Mouse (Mus musculus): ENCODE measurements around the gene Dmc1. TPM values are rescaled to one million over a fixed set of nuclear protein-coding genes. Genes with fewer than 3 reads are reported as not detected.

The Dmc1 gene
- polyA plus RNA-seq, 1 experiment from 2014 or later = 0.99 TPM

- Histone ChIP-seq H3K4me2 (ENCODE audit: low read length) (no peak overlapping the region), H3K36me3 (ENCODE audit: control insufficient read depth, insufficient read depth, low read length) (no peaks in the 10 kb centered on the region), H3K4me1 (ENCODE audit: control insufficient read depth, insufficient read depth, low read depth, low read length) (no peaks in the 10 kb centered on the region), H3K27me3 (replicated peaks; ENCODE audit: control insufficient read depth, insufficient read depth, low read length) (no peaks in the 10 kb centered on the region), H3K27ac (ENCODE audit: low read depth, low read length) (no peak overlapping the region), H3K9ac (ENCODE audit: low read depth, low read length) (no peak overlapping the region), H3K4me3 (ENCODE audit: low read length) (no peak overlapping the region), H3K9me3 (ENCODE audit: control insufficient read depth, low read length) (no peaks in the 10 kb centered on the region)
- no peak for ATAC-seq
- WGBS = 68% methylated on average over 6 of the region's 6 CpGs
Observed at GRCm38 (mm10) chr15:79577671-79578426, 27.1 kb downstream of the Dmc1 start.

DNA sequence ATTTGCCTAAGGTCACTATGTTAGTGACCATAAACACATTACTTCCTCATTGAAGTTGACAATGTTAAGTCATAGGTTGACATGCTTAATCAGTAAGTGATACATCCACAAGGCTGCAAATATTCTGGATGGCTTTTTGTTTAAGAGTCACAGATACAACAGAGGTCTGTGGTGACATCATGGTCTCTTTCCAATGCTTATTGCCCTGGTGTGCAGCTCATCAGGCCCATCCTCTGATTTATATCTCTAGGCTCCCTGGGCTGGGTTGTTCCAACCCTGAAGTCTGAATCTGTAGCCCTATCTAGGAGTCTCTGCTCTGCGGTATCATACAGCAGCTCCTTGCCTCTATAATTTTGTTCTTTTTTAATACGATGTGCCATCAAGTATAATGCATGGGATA is 28.0 kb downstream of the Dmc1 start:
- Histone ChIP-seq H3K4me2 (ENCODE audit: low read length) (no peak overlapping the region), H3K4me3 (ENCODE audit: low read length) (no peak overlapping the region), H3K36me3 (ENCODE audit: control insufficient read depth, insufficient read depth, low read length) (no peaks in the 10 kb centered on the region), H3K9ac (ENCODE audit: low read depth, low read length) (no peak overlapping the region), H3K9me3 (ENCODE audit: control insufficient read depth, low read length) (no peaks in the 10 kb centered on the region), H3K27ac (ENCODE audit: low read depth, low read length) (no peak overlapping the region), H3K4me1 (ENCODE audit: control insufficient read depth, insufficient read depth, low read depth, low read length) (no peaks in the 10 kb centered on the region), H3K27me3 (replicated peaks; ENCODE audit: control insufficient read depth, insufficient read depth, low read length) (no peaks in the 10 kb centered on the region)
- no peak for ATAC-seq
- WGBS = 88% methylated on average over 2 of the region's 2 CpGs

- no peaks in the 10 kb centered on the region for H3K36me3 ChIP-seq (ENCODE audit: control insufficient read depth, insufficient read depth, low read length)
- no peaks in the 10 kb centered on the region for H3K9me3 ChIP-seq (ENCODE audit: control insufficient read depth, low read length)
- no peak overlapping the region for H3K27ac ChIP-seq (ENCODE audit: low read depth, low read length)
- no peak overlapping the region for H3K4me3 ChIP-seq (ENCODE audit: low read length)
- H3K27me3 ChIP-seq (replicated peaks; ENCODE audit: control insufficient read depth, insufficient read depth, low read length) = no peaks in the 10 kb centered on the region
- H3K4me2 ChIP-seq (ENCODE audit: low read length) = no peak overlapping the region
- 79% methylated on average over 1 of the region's 1 CpGs for WGBS
- no peak overlapping the region for H3K9ac ChIP-seq (ENCODE audit: low read depth, low read length)
- ATAC-seq = no peak
- H3K4me1 ChIP-seq (ENCODE audit: control insufficient read depth, insufficient read depth, low read depth, low read length) = no peaks in the 10 kb centered on the region
Observed at GRCm38 (mm10) chr15:79575543-79576222, 29.2 kb downstream of the Dmc1 start.

GRCm38 (mm10) chr15:79562417-79562816 is 42.5 kb downstream of the Dmc1 start:
- no peaks in the 10 kb centered on the region for H3K36me3 ChIP-seq (ENCODE audit: control insufficient read depth, insufficient read depth, low read length)
- no peak overlapping the region for H3K4me3 ChIP-seq (ENCODE audit: low read length)
- ATAC-seq = no peak
- H3K27ac ChIP-seq (ENCODE audit: low read depth, low read length) = no peak overlapping the region
- H3K4me1 ChIP-seq (ENCODE audit: control insufficient read depth, insufficient read depth, low read depth, low read length) = no peaks in the 10 kb centered on the region
- H3K9me3 ChIP-seq (ENCODE audit: control insufficient read depth, low read length) = no peaks in the 10 kb centered on the region
- H3K27me3 ChIP-seq (replicated peaks; ENCODE audit: control insufficient read depth, insufficient read depth, low read length) = no peaks in the 10 kb centered on the region
- WGBS = 85% methylated on average over 9 of the region's 9 CpGs
- no peak overlapping the region for H3K4me2 ChIP-seq (ENCODE audit: low read length)
- H3K9ac ChIP-seq (ENCODE audit: low read depth, low read length) = no peak overlapping the region

GRCm38 (mm10) chr15:79559649-79560048 is 45.3 kb downstream of the Dmc1 start:
- Histone ChIP-seq H3K9ac (ENCODE audit: low read depth, low read length) (no peak overlapping the region), H3K36me3 (ENCODE audit: control insufficient read depth, insufficient read depth, low read length) (no peaks in the 10 kb centered on the region), H3K9me3 (ENCODE audit: control insufficient read depth, low read length) (no peaks in the 10 kb centered on the region), H3K27me3 (replicated peaks; ENCODE audit: control insufficient read depth, insufficient read depth, low read length) (no peaks in the 10 kb centered on the region), H3K27ac (ENCODE audit: low read depth, low read length) (no peak overlapping the region), H3K4me3 (ENCODE audit: low read length) (no peak overlapping the region), H3K4me2 (ENCODE audit: low read length) (no peak overlapping the region), H3K4me1 (ENCODE audit: control insufficient read depth, insufficient read depth, low read depth, low read length) (no peaks in the 10 kb centered on the region)
- no peak for ATAC-seq
- WGBS = 74% methylated on average over 3 of the region's 3 CpGs

- ATAC-seq = no peak
- Histone ChIP-seq H3K9me3 (ENCODE audit: control insufficient read depth, low read length) (no peaks in the 10 kb centered on the region), H3K36me3 (ENCODE audit: control insufficient read depth, insufficient read depth, low read length) (no peaks in the 10 kb centered on the region), H3K4me2 (ENCODE audit: low read length) (no peak overlapping the region), H3K9ac (ENCODE audit: low read depth, low read length) (no peak overlapping the region), H3K27ac (ENCODE audit: low read depth, low read length) (no peak overlapping the region), H3K4me1 (ENCODE audit: control insufficient read depth, insufficient read depth, low read depth, low read length) (no peaks in the 10 kb centered on the region; the same call in 1 of the 2 replicates), H3K27me3 (replicated peaks; ENCODE audit: control insufficient read depth, insufficient read depth, low read length) (no peaks in the 10 kb centered on the region), H3K4me3 (ENCODE audit: low read length) (no peak overlapping the region)
- WGBS = 81% methylated on average over 5 of the region's 5 CpGs
Observed at GRCm38 (mm10) chr15:79552566-79552965, 52.3 kb downstream of the Dmc1 start.

DNA sequence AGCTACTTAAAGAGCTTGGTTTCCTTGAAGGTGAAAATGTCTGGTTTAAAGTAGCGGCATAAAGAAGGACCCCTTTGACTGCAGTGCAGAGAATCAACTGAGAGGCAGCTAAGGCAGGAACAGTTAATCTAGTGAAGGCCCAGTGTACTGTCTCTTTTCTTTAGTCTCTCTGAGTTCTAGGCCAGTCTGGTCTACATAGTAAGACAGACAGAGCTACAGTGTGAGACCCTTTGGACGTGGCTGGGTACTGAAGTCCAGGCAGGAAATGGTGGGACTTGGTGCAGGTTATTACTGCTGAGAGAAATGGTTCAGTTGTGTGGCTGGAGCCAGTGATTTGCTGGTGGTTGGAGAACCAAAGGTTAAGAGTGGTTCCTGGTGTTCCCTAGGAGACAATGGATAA is 56.7 kb downstream of the Dmc1 start:
- Histone ChIP-seq H3K9me3 (ENCODE audit: control insufficient read depth, low read length) (no peaks in the 10 kb centered on the region), H3K9ac (ENCODE audit: low read depth, low read length) (no peak overlapping the region), H3K4me3 (ENCODE audit: low read length) (no peak overlapping the region), H3K4me1 (ENCODE audit: control insufficient read depth, insufficient read depth, low read depth, low read length) (peaks cover 22% of the 10 kb centered on the region), H3K4me2 (ENCODE audit: low read length) (no peak overlapping the region), H3K36me3 (ENCODE audit: control insufficient read depth, insufficient read depth, low read length) (peaks cover 3% of the 10 kb centered on the region), H3K27ac (ENCODE audit: low read depth, low read length) (no peak overlapping the region), H3K27me3 (replicated peaks; ENCODE audit: control insufficient read depth, insufficient read depth, low read length) (no peaks in the 10 kb centered on the region)
- WGBS = 100% methylated on average over 2 of the region's 2 CpGs
- ATAC-seq = no peak

DNA sequence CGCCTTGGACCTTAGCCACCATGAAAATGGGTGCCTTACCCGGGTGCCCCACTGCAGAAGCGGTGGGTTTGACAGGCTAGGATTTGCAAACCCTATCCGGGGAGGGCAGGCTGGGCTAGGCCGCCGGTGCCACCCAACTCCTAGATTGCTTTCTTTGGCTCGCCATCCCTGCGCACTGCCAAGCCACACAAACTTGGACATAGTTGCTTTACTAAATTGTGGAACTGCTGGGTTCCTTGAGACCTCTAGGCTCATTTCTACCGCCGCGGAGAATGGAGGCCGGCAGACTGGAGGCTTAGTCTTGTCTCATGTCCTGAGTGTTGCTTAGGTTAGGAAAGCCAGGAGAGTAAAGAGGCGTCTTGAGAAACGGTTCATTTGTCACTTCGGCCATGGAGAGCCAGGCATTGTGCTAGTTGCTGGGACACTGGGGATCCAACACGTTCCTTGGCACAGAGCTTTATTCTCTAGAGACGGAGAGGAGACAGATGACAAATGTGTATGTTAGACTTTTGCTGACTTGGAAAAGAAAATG is 57.6 kb downstream of the Dmc1 start:
- H3K36me3 ChIP-seq (ENCODE audit: control insufficient read depth, insufficient read depth, low read length) = peaks cover 12% of the 10 kb centered on the region
- peak overlapping the region; percentile 78 for H3K9ac ChIP-seq (ENCODE audit: low read depth, low read length)
- H3K4me2 ChIP-seq (ENCODE audit: low read length) = peak overlapping the region; percentile 77
- peaks cover 22% of the 10 kb centered on the region for H3K4me1 ChIP-seq (ENCODE audit: control insufficient read depth, insufficient read depth, low read depth, low read length)
- 76% methylated on average over 16 of the region's 17 CpGs for WGBS
- peak overlapping the region; percentile 78 for H3K4me3 ChIP-seq (ENCODE audit: low read length)
- no peaks in the 10 kb centered on the region for H3K9me3 ChIP-seq (ENCODE audit: control insufficient read depth, low read length)
- H3K27me3 ChIP-seq (replicated peaks; ENCODE audit: control insufficient read depth, insufficient read depth, low read length) = no peaks in the 10 kb centered on the region
- peak overlapping the region; percentile 99 for H3K27ac ChIP-seq (ENCODE audit: low read depth, low read length)
- ATAC-seq = no peak
